Mouse (Mus musculus): Measurements from ENCODE around the gene Ly6g6d. TPM values are rescaled to one million over a fixed set of nuclear protein-coding genes. Genes with fewer than 3 reads are reported as not detected.

The Ly6g6d gene
- total and polyA plus RNA-seq, 3 experiments: 0.45 to 0.57 TPM; not detected in 1

- no peak for DNase-seq
Measured at GRCm38 (mm10) chr17:35024261-35024660, 53.6 kb downstream of the Ly6g6d start.

DNA sequence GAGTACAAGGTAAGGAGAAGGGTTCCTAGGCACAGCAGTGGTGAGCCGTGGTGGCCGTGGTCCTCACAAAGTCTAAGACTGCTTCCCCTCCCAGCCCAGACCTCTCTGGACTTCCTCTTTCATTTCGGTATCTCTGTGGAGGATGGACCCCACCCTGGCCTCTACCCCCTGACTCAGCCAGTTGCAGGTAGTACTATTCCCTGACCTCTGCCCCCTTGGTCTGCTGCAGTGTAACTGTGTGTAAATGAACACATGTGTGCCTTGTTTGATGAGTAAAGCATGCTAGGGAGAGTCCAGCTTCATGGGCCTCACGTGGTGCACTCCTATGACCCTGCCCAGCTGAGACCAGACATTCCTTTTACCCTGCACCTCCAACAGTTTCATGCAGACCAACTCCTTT, 54.1 kb downstream of the Ly6g6d start:
- no peak for DNase-seq

DNA sequence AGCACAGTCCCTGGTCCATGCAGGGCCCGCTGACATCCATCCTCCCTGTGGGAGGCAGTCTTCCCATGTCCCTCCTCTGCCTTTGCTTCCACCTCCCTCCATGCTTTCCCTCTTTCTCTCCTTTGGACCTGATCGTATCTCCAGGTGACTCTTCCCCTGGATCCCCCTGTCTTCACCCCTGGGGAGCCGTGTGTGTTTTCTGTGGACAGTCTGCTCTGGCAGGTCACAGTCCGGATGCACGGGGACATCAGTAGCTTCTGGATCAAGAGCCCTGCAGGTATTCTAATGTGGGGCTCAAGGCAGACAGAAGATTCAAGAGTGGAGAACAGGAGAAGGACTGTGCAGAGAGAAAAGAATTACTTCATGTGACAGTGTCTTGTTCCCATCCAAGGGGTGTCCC, 54.6 kb downstream of the Ly6g6d start:
- no peak for DNase-seq

DNA sequence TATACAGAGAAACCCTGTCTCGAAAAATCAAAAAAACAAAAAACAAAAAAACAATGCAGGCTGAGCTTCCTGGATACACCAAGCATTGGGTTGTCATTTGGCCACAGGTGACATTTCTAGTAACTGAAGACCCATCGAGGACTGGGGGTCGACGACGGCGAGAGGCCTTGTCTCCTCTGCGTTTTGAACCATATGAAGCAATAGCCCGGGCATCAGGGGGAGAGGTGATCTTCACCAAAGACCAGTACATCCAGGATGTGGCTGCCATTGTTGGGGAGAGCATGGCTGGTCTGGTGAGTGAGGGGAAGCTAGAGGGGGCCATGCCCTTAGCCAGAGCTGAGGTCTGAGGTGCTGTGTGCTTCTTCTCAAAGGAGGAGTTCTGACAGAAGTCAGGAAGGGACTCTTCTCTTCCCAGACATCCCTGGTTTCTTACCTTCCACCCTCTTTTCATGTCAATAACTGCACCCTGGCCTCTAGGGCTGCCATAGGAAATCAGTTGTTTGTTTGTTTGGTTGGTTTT, 55.3 kb downstream of the Ly6g6d start:
- no peak for DNase-seq

- DNase-seq: no peak
Measured at GRCm38 (mm10) chr17:35021842-35022477, 55.9 kb downstream of the Ly6g6d start.

Other genes with a start within 250 kb of the Ly6g6d start
Only the 30 nearest of the 46 such genes appear.
- 100 to 1,000 TPM in 1 of 2 experiments, 10 to 100 TPM in 1; 36.3 to 634 TPM for gene Hspa1b, start 118.8 kb downstream of the Ly6g6d start, total RNA-seq (2021)
- 48.4 and 85.4 TPM in 2 replicates for gene Hspa1b, start 118.8 kb downstream of the Ly6g6d start, polyA plus RNA-seq (2012; rRNA removed)
- gene Gm20481, start 108.2 kb downstream of the Ly6g6d start, total RNA-seq (2021): under 1 TPM in 1 of 2 experiments, not detected in 1; 0.58 TPM
- gene Gm20481, start 108.2 kb downstream of the Ly6g6d start, polyA plus RNA-seq (2012; rRNA removed): 1.1 and 1.2 TPM in 2 replicates
- gene Hspa1a, start 105.9 kb downstream of the Ly6g6d start, total RNA-seq (2021): 100 to 1,000 TPM in 1 of 2 experiments, 10 to 100 TPM in 1; 16.3 to 253 TPM
- gene Hspa1a, start 105.9 kb downstream of the Ly6g6d start, polyA plus RNA-seq (2012; rRNA removed): 37.1 and 55.2 TPM in 2 replicates
- gene Hspa1l, start 105.4 kb downstream of the Ly6g6d start, total RNA-seq (2021): under 1 TPM; 0.28 to 0.29 TPM
- 0.11 and 0.17 TPM in 2 replicates for gene Hspa1l, start 105.4 kb downstream of the Ly6g6d start, polyA plus RNA-seq (2012; rRNA removed)
- gene Lsm2, start 96.2 kb downstream of the Ly6g6d start, total RNA-seq (2021): 10 to 100 TPM; 32.9 to 45.8 TPM
- 82.4 and 84.8 TPM in 2 replicates for gene Lsm2, start 96.2 kb downstream of the Ly6g6d start, polyA plus RNA-seq (2012; rRNA removed)
- 10 to 100 TPM; 57.9 to 60.2 TPM for gene Vars, start 77.1 kb downstream of the Ly6g6d start, total RNA-seq (2021)
- gene Vars, start 77.1 kb downstream of the Ly6g6d start, polyA plus RNA-seq (2012; rRNA removed): 178 and 214 TPM in 2 replicates
- gene Vwa7, start 61.5 kb downstream of the Ly6g6d start, total RNA-seq (2021): under 1 TPM; 0.26 to 0.55 TPM
- gene Vwa7, start 61.5 kb downstream of the Ly6g6d start, polyA plus RNA-seq (2012; rRNA removed): 0.97 and 1.8 TPM in 2 replicates
- under 1 TPM in 1 of 2 experiments, not detected in 1; 0.79 TPM for gene Sapcd1, start 50.0 kb downstream of the Ly6g6d start, total RNA-seq (2021)
- 0.83 and 2.0 TPM in 2 replicates for gene Sapcd1, start 50.0 kb downstream of the Ly6g6d start, polyA plus RNA-seq (2012; rRNA removed)
- under 1 TPM; 0.75 to 0.93 TPM for gene Msh5, start 31.3 kb downstream of the Ly6g6d start, total RNA-seq (2021)
- gene Msh5, start 31.3 kb downstream of the Ly6g6d start, polyA plus RNA-seq (2012; rRNA removed): 1.3 and 1.7 TPM in 2 replicates
- 100 to 1,000 TPM in 1 of 2 experiments, 10 to 100 TPM in 1; 80.8 to 136 TPM for gene Clic1, start 28.1 kb downstream of the Ly6g6d start, total RNA-seq (2021)
- 62.2 and 64.1 TPM in 2 replicates for gene Clic1, start 28.1 kb downstream of the Ly6g6d start, polyA plus RNA-seq (2012; rRNA removed)
- 10 to 100 TPM in 1 of 2 experiments, 1 to 10 TPM in 1; 7.2 to 26.6 TPM for gene Ddah2, start 19.0 kb downstream of the Ly6g6d start, total RNA-seq (2021)
- 25.9 and 35.6 TPM in 2 replicates for gene Ddah2, start 19.0 kb downstream of the Ly6g6d start, polyA plus RNA-seq (2012; rRNA removed)
- gene Ly6g6c, start 12.7 kb downstream of the Ly6g6d start, total RNA-seq (2021): not detected
- not detected in 2 replicates for gene Ly6g6c, start 12.7 kb downstream of the Ly6g6d start, polyA plus RNA-seq (2012; rRNA removed)
- gene Mpig6b, start 11.9 kb downstream of the Ly6g6d start, total RNA-seq (2021): not detected
- 0.06 TPM in 1 of 2 replicates, not detected in the other for gene Mpig6b, start 11.9 kb downstream of the Ly6g6d start, polyA plus RNA-seq (2012; rRNA removed)
- not detected for gene Ly6g6e, start 1.2 kb downstream of the Ly6g6d start, total RNA-seq (2021)
- gene Ly6g6e, start 1.2 kb downstream of the Ly6g6d start, polyA plus RNA-seq (2012; rRNA removed): 0.21 and 0.34 TPM in 2 replicates
- gene Ly6g6f, start 7.5 kb upstream of the Ly6g6d start, total RNA-seq (2021): not detected
- not detected in 2 replicates for gene Ly6g6f, start 7.5 kb upstream of the Ly6g6d start, polyA plus RNA-seq (2012; rRNA removed)
- 10 to 100 TPM; 71.8 to 95.8 TPM for gene Abhd16a, start 11.2 kb upstream of the Ly6g6d start, total RNA-seq (2021)
- gene Abhd16a, start 11.2 kb upstream of the Ly6g6d start, polyA plus RNA-seq (2012; rRNA removed): 219 and 291 TPM in 2 replicates
- not detected for gene Ly6g5c, start 30.2 kb upstream of the Ly6g6d start, total RNA-seq (2021)
- gene Ly6g5c, start 30.2 kb upstream of the Ly6g6d start, polyA plus RNA-seq (2012; rRNA removed): not detected in 2 replicates
- under 1 TPM; 0.23 to 0.35 TPM for gene Ly6g5b, start 37.4 kb upstream of the Ly6g6d start, total RNA-seq (2021)
- gene Ly6g5b, start 37.4 kb upstream of the Ly6g6d start, polyA plus RNA-seq (2012; rRNA removed): 0.42 and 0.52 TPM in 2 replicates
- 10 to 100 TPM; 12.4 to 12.8 TPM for gene Gpank1, start 43.4 kb upstream of the Ly6g6d start, total RNA-seq (2021)
- 13.3 and 15.8 TPM in 2 replicates for gene Gpank1, start 43.4 kb upstream of the Ly6g6d start, polyA plus RNA-seq (2012; rRNA removed)
- gene Csnk2b, start 44.0 kb upstream of the Ly6g6d start, total RNA-seq (2021): 100 to 1,000 TPM; 212 to 337 TPM
- 358 and 360 TPM in 2 replicates for gene Csnk2b, start 44.0 kb upstream of the Ly6g6d start, polyA plus RNA-seq (2012; rRNA removed)
- 10 to 100 TPM; 23.4 to 32.0 TPM for gene D17H6S53E, start 48.3 kb upstream of the Ly6g6d start, total RNA-seq (2021)
- gene D17H6S53E, start 48.3 kb upstream of the Ly6g6d start, polyA plus RNA-seq (2012; rRNA removed): 27.7 and 45.5 TPM in 2 replicates
- gene Apom, start 54.0 kb upstream of the Ly6g6d start, total RNA-seq (2021): under 1 TPM in 1 of 2 experiments, not detected in 1; 0.78 TPM
- gene Apom, start 54.0 kb upstream of the Ly6g6d start, polyA plus RNA-seq (2012; rRNA removed): 0.22 TPM in 1 of 2 replicates, not detected in the other
- gene Bag6, start 57.1 kb upstream of the Ly6g6d start, total RNA-seq (2021): 100 to 1,000 TPM; 389 to 403 TPM
- gene Bag6, start 57.1 kb upstream of the Ly6g6d start, polyA plus RNA-seq (2012; rRNA removed): 433 and 470 TPM in 2 replicates
- 100 to 1,000 TPM; 205 to 258 TPM for gene Prrc2a, start 86.8 kb upstream of the Ly6g6d start, total RNA-seq (2021)
- 598 and 625 TPM in 2 replicates for gene Prrc2a, start 86.8 kb upstream of the Ly6g6d start, polyA plus RNA-seq (2012; rRNA removed)
- gene Aif1, start 98.0 kb upstream of the Ly6g6d start, total RNA-seq (2021): 1 to 10 TPM; 3.4 to 6.4 TPM
- gene Aif1, start 98.0 kb upstream of the Ly6g6d start, polyA plus RNA-seq (2012; rRNA removed): 0.30 and 0.46 TPM in 2 replicates
- gene Lst1, start 110.4 kb upstream of the Ly6g6d start, total RNA-seq (2021): 1 to 10 TPM; 5.0 to 7.6 TPM
- gene Lst1, start 110.4 kb upstream of the Ly6g6d start, polyA plus RNA-seq (2012; rRNA removed): 3.6 and 4.6 TPM in 2 replicates
- 1 to 10 TPM; 1.8 to 7.7 TPM for gene Ltb, start 116.4 kb upstream of the Ly6g6d start, total RNA-seq (2021)
- 5.8 and 8.5 TPM in 2 replicates for gene Ltb, start 116.4 kb upstream of the Ly6g6d start, polyA plus RNA-seq (2012; rRNA removed)
- gene Tnf, start 123.9 kb upstream of the Ly6g6d start, total RNA-seq (2021): under 1 TPM; 0.35 to 0.52 TPM
- gene Tnf, start 123.9 kb upstream of the Ly6g6d start, polyA plus RNA-seq (2012; rRNA removed): 0.62 and 1.0 TPM in 2 replicates
- under 1 TPM; 0.26 to 0.35 TPM for gene Lta, start 127.3 kb upstream of the Ly6g6d start, total RNA-seq (2021)
- 0.18 and 0.33 TPM in 2 replicates for gene Lta, start 127.3 kb upstream of the Ly6g6d start, polyA plus RNA-seq (2012; rRNA removed)
- gene Gm16181, start 142.8 kb upstream of the Ly6g6d start, total RNA-seq (2021): not detected
- 0.31 and 1.3 TPM in 2 replicates for gene Gm16181, start 142.8 kb upstream of the Ly6g6d start, polyA plus RNA-seq (2012; rRNA removed)

All from adrenal gland, adult 2 months (tissue).